Mouse (Mus musculus) intestine, embryonic 15.5 days (tissue): ENCODE measurements around the gene Kcnj1. TPM values are rescaled to one million over a fixed set of nuclear protein-coding genes. Genes with fewer than 3 reads are reported as not detected.

Experiments
- ATAC-seq: fragments of 200-750 bp; cut with Nextera tagmentation; 2 replicates; pipeline ENCODE4 v1.8.0; 2017; ENCODE audit warnings: moderate TSS enrichment, moderate library complexity
- H3K27ac ChIP-seq: fragments of 300-500 bp; sonication (generic); 2 replicates; pipeline ENCODE4 v1.5.1; 2015; ENCODE audit warnings: mild to moderate bottlenecking, inconsistent platforms
- H3K27me3 ChIP-seq: fragments of 300-500 bp; sonication (generic); replicated peaks from 2 replicates; pipeline ENCODE4 v1.6.1; 2015; ENCODE audit warnings: inconsistent platforms
- H3K36me3 ChIP-seq: fragments of 300-500 bp; sonication (generic); 2 replicates; pipeline ENCODE4 v1.6.1; 2015; ENCODE audit warnings: inconsistent platforms
- H3K4me1 ChIP-seq: fragments of 300-500 bp; sonication (generic); replicated peaks from 2 replicates; pipeline ENCODE4 v1.6.1; 2015; ENCODE audit warnings: inconsistent platforms
- H3K4me2 ChIP-seq: fragments of 300-500 bp; sonication (generic); replicated peaks from 2 replicates; pipeline ENCODE4 v1.6.1; 2015; ENCODE audit warnings: mild to moderate bottlenecking, inconsistent platforms
- H3K4me3 ChIP-seq: fragments of 300-500 bp; sonication (generic); replicated peaks from 2 replicates; pipeline ENCODE4 v1.5.1; 2015; ENCODE audit warnings: inconsistent platforms
- H3K9ac ChIP-seq: fragments of 300-500 bp; sonication (generic); 2 replicates; pipeline ENCODE4 v1.6.1; 2015; ENCODE audit warnings: inconsistent platforms
- H3K9me3 ChIP-seq: fragments of 300-500 bp; sonication (generic); 2 replicates; pipeline ENCODE4 v1.6.1; 2016; ENCODE audit warnings: inconsistent platforms
- WGBS: fragments of 180-500 bp; shearing (Covaris S2); methylation state at CpG from one replicate; pipeline ENCODE4 v1.1.7; 2015; 5-methylcytosine and 5-hydroxymethylcytosine counted together
- polyA plus RNA-seq: library from polyadenylated mRNA; unstranded; fragments of >200 nt; fragmentation: Nextera tagmentation; extraction: Ambion mirVana; gene quantifications from 2 replicates; pipeline ENCODE4 v1.2.1, GENCODE M21; 2015

Kcnj1 gene
- polyA plus RNA-seq, 1 experiment from 2014 or later = not detected

DNA sequence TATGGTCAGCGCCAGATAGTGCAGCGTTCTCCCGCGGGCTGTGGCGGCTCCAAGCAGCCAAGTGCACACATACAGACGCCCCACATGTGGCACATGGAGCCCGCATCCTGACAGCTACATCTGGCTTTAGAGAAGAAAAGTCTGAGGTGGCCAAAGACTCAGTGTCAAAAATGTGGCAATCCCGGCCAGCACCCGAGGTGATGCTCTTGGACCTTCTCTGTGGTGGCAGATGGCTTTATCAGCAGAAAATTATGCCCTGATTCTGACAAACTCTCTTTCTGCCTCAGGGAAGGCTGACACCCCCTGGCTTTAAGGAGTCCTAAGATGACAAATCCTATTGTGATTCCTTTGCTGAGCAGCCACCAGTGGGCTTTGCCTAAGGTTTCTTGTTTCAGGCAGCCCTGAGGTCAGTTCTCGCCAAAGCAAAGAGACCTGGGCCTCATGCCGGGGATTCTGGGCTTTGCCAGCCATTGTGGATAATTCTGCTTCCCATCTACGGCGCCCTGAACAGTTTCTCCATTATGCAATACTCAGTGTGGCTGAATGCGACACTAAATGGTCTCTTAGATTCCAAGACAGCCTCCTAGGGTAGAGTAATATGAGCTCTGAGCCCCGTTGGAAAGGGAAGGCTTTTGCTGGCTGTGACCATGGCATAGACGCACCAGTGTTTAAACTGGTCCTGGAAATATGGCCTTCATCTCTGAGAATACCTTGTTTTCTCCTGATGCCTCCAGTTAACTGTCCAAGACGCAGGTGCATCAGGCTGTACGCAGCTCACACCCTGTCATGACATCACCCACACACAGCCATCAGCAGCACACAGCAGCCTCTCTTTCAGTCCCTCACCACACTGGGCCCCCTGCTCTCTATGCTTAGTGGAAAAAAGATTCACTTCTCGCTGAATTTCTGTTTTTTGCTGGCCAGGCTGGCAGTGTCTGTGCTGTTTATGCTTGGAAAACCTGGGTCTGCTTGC is 62.2 kb downstream of the Kcnj1 start:
- H3K9ac ChIP-seq = no peak overlapping the region
- H3K4me3 ChIP-seq = no peak overlapping the region
- no peak overlapping the region for H3K27ac ChIP-seq
- WGBS = 80% methylated on average over 19 of the region's 19 CpGs
- H3K4me2 ChIP-seq = no peak overlapping the region
- H3K27me3 ChIP-seq = no peaks in the 10 kb centered on the region
- no peaks in the 10 kb centered on the region for H3K9me3 ChIP-seq
- no peaks in the 10 kb centered on the region for H3K36me3 ChIP-seq
- no peak for ATAC-seq
- no peaks in the 10 kb centered on the region for H3K4me1 ChIP-seq

DNA sequence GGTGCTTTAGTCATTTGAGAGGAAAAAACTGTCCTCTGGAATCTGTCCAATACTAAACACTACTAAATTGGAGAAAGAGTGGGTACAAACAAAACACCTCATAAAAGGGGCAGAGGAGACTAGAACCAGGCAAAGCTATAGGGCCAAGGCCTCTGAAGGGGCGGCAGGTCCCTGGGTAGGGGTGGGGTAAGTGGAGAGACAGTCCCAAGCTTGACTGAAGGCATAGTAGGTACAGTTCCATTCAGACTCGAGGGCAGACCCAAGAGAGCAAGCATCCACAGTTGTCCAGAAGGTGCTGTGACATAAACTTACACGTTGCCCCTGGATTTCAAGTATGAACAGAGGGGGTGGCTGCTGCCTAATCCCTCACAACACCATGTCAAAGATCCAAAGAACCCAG is 70.8 kb downstream of the Kcnj1 start:
- H3K27ac ChIP-seq = no peak overlapping the region
- no peak overlapping the region for H3K9ac ChIP-seq
- H3K9me3 ChIP-seq = no peaks in the 10 kb centered on the region
- no peaks in the 10 kb centered on the region for H3K36me3 ChIP-seq
- no peak for ATAC-seq
- H3K4me2 ChIP-seq = no peak overlapping the region
- no peaks in the 10 kb centered on the region for H3K4me1 ChIP-seq
- WGBS = 80% methylated on average over 3 of the region's 3 CpGs
- H3K4me3 ChIP-seq = no peak overlapping the region
- no peaks in the 10 kb centered on the region for H3K27me3 ChIP-seq

GRCm38 (mm10) chr9:32443817-32444216 is 71.5 kb downstream of the Kcnj1 start:
- no peaks in the 10 kb centered on the region for H3K4me1 ChIP-seq
- 62% methylated on average over 6 of the region's 6 CpGs for WGBS
- no peaks in the 10 kb centered on the region for H3K9me3 ChIP-seq
- no peaks in the 10 kb centered on the region for H3K27me3 ChIP-seq
- ATAC-seq = no peak
- H3K4me3 ChIP-seq = no peak overlapping the region
- H3K27ac ChIP-seq = no peak overlapping the region
- H3K4me2 ChIP-seq = no peak overlapping the region
- no peak overlapping the region for H3K9ac ChIP-seq
- no peaks in the 10 kb centered on the region for H3K36me3 ChIP-seq

DNA sequence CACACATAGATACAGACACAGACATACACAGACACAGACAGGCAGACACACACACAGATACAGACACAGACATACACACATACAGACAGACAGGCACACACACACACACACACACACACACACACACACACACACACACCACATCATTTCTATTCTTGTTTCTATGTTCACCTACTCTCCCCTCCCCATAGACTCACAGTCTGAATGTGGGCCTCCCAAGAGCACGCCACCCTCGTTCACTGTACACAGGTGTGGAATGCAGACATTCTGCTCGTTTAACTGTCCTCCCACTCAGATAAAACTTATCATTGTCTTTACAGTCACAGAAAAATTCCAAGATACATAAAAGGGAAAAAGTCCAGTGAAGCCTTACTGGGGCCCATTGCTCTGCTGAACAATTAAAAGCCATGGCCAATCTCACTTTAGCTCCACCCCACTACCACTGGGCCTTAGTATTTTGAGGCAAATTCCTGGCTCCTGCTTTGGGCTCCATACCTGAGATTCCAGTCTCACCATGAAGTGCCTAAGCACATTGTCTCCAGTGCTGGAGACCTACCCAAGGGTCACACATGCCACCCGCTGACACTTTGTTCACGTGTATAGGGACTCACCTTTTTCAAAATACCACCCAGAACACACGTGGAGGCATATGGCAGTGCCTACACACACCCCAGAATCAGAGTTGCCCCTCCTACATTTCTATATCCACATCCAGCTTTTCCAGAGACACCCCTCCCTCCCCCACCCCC is 72.3 kb downstream of the Kcnj1 start:
- H3K36me3 ChIP-seq = no peaks in the 10 kb centered on the region
- WGBS = 64% methylated on average over 6 of the region's 6 CpGs
- H3K9ac ChIP-seq = no peak overlapping the region
- ATAC-seq = no peak
- H3K4me2 ChIP-seq = no peak overlapping the region
- H3K27ac ChIP-seq = no peak overlapping the region
- no peaks in the 10 kb centered on the region for H3K4me1 ChIP-seq
- no peaks in the 10 kb centered on the region for H3K9me3 ChIP-seq
- H3K27me3 ChIP-seq = no peaks in the 10 kb centered on the region
- H3K4me3 ChIP-seq = no peak overlapping the region

DNA sequence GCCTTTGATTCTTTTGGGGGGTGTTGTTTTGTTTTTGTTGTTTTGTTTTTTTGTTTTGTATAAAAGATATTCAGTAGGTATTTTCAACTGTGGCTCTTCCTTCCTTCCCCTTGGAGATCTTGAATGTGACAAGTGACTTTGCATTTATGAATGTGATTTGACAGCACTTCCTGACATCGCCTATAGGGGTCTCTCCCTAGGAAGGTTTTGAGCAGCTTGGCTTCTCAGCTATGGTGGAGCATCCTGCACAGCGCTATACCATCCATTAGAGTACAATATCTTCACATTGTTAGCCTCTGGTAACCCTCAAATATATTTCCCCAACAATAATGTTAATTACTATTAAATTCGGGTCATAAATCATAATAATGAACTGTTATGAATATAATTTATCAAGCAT is 73.5 kb downstream of the Kcnj1 start:
- H3K27me3 ChIP-seq = no peaks in the 10 kb centered on the region
- no peaks in the 10 kb centered on the region for H3K36me3 ChIP-seq
- ATAC-seq = no peak
- H3K9me3 ChIP-seq = no peaks in the 10 kb centered on the region
- WGBS = 57% methylated on average over 3 of the region's 3 CpGs
- no peak overlapping the region for H3K9ac ChIP-seq
- no peaks in the 10 kb centered on the region for H3K4me1 ChIP-seq
- H3K4me3 ChIP-seq = no peak overlapping the region
- H3K4me2 ChIP-seq = no peak overlapping the region
- no peak overlapping the region for H3K27ac ChIP-seq

- Histone ChIP-seq H3K4me2 (no peak overlapping the region), H3K9me3 (no peaks in the 10 kb centered on the region), H3K27ac (no peak overlapping the region), H3K4me1 (no peaks in the 10 kb centered on the region; the same call in 1 of the 2 replicates), H3K9ac (no peak overlapping the region), H3K4me3 (no peak overlapping the region), H3K27me3 (no peaks in the 10 kb centered on the region), H3K36me3 (no peaks in the 10 kb centered on the region)
- whole genome bisulfite sequencing = 76% methylated on average over 5 of the region's 5 CpGs
- no peak for ATAC-seq
Observed at GRCm38 (mm10) chr9:32448766-32449165, 76.5 kb downstream of the Kcnj1 start.

Other genes starting within 250 kb of the Kcnj1 start
- 0.10 and 0.15 TPM in 2 replicates for gene Kcnj5, start 28.1 kb upstream of the Kcnj1 start, polyA plus RNA-seq
- 12.6 and 14.4 TPM in 2 replicates for gene Fli1, start 170.4 kb downstream of the Kcnj1 start, polyA plus RNA-seq